Mouse (Mus musculus) hindbrain, embryonic 16.5 days (tissue): ENCODE results near the gene B3galt1. TPM values are rescaled to one million over a fixed set of nuclear protein-coding genes. Genes with fewer than 3 reads are reported as not detected.

Experiments
- ATAC-seq: fragments of 200-750 bp; cut with Nextera tagmentation; 2 replicates; pipeline ENCODE4 v1.8.0; 2017; ENCODE audit warnings: moderate TSS enrichment, moderate library complexity
- H3K27ac ChIP-seq: fragments of 300-500 bp; sonication (generic); 2 replicates; pipeline ENCODE4 v1.5.1; 2014; ENCODE audit warnings: low read depth, mild to moderate bottlenecking, control low read depth, low read length, moderate library complexity
- H3K27me3 ChIP-seq: fragments of 300-500 bp; sonication (generic); replicated peaks from 2 replicates; pipeline ENCODE4 v1.6.1; 2014; ENCODE audit warnings: low read length; ENCODE audit not compliant: control insufficient read depth, insufficient read depth
- H3K36me3 ChIP-seq: fragments of 300-500 bp; sonication (generic); 2 replicates; pipeline ENCODE4 v1.6.1; 2014; ENCODE audit warnings: mild to moderate bottlenecking, low read length, moderate library complexity, mixed read lengths; ENCODE audit not compliant: control insufficient read depth, insufficient read depth
- H3K4me1 ChIP-seq: fragments of 300-500 bp; sonication (generic); 2 replicates; pipeline ENCODE4 v1.6.1; 2014; ENCODE audit warnings: low read depth, low read length; ENCODE audit not compliant: control insufficient read depth, insufficient read depth
- H3K4me2 ChIP-seq: fragments of 300-500 bp; sonication (generic); 2 replicates; pipeline ENCODE4 v1.6.1; 2014; ENCODE audit warnings: mild to moderate bottlenecking, low read length, control low read depth, moderate library complexity
- H3K4me3 ChIP-seq: fragments of 300-500 bp; sonication (generic); 2 replicates; pipeline ENCODE4 v1.5.1; 2014; ENCODE audit warnings: mild to moderate bottlenecking, low read length, control low read depth, moderate library complexity
- H3K9ac ChIP-seq: fragments of 300-500 bp; sonication (generic); 2 replicates; pipeline ENCODE4 v1.6.1; 2014; ENCODE audit warnings: low read depth, mild to moderate bottlenecking, control low read depth, low read length, moderate library complexity
- H3K9me3 ChIP-seq: fragments of 300-500 bp; sonication (generic); 2 replicates; pipeline ENCODE4 v1.6.1; 2014; ENCODE audit warnings: mild to moderate bottlenecking, low read length, moderate library complexity; ENCODE audit not compliant: control insufficient read depth
- WGBS: fragments of 180-500 bp; shearing (Covaris S2); extraction: QIAGEN DNeasy Blood & Tissue Kit; methylation state at CpG from one replicate; pipeline ENCODE4 v1.1.7; 2014; 5-methylcytosine and 5-hydroxymethylcytosine counted together
- polyA plus RNA-seq: library from polyadenylated mRNA; unstranded; fragments of >200 nt; fragmentation: Nextera tagmentation; extraction: Ambion mirVana; gene quantifications from 2 replicates; pipeline ENCODE4 v1.2.1, GENCODE M21; 2015

B3galt1 gene
- polyA plus RNA-seq: 54.7 and 56.1 TPM in 2 replicates

GRCm38 (mm10) chr2:67565480-67566331 lies at the start of gene B3galt1:
Gene B3galt1, plus strand, starts transcription at chr2:67565871.
- under 1% methylated on average over 44 of the region's 83 CpGs for WGBS
- peak; percentile 98 for ATAC-seq

DNA sequence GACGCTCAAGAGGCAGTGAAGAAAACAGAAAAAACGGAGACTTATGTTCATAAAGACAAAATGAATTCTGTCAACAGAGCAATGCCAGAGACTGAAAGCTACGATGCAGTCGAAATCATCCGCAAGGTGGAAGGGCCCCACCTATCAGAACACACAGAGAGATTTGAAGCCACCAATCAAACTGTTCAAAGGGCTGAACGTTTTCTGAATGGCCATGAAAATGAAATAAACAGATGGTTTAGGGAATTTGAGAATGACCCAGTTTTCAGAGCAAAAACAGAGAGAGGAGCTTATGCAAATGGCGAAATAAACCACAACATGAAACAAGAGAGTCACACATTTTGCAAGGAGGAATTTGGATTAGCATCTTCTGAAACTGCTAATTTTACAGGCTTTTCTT lies 49.3 kb upstream of the B3galt1 start:
- Histone ChIP-seq H3K4me3 (no peak overlapping the region), H3K4me2 (no peak overlapping the region), H3K27me3 (no peaks in the 10 kb centered on the region), H3K36me3 (no peaks in the 10 kb centered on the region), H3K9me3 (no peaks in the 10 kb centered on the region), H3K4me1 (no peaks in the 10 kb centered on the region), H3K9ac (no peak overlapping the region), H3K27ac (no peak overlapping the region)
- 90% methylated on average over 7 of the region's 7 CpGs for WGBS
- ATAC-seq: no peak

More at GRCm38 (mm10) chr2:67565480-67566331, at the start of gene B3galt1:
- H3K4me1 ChIP-seq: peaks cover 13% of the 10 kb centered on the region
- no peaks in the 10 kb centered on the region for H3K27me3 ChIP-seq
- no peaks in the 10 kb centered on the region for H3K9me3 ChIP-seq
- peak within 1 kb of the TSS; percentile 89 for H3K9ac ChIP-seq
- H3K27ac ChIP-seq: peak within 1 kb of the TSS; percentile 98
- H3K36me3 ChIP-seq: no peaks in the 10 kb centered on the region
- H3K4me2 ChIP-seq: peak within 1 kb of the TSS; percentile 98
- peak within 1 kb of the TSS; percentile 82 for H3K4me3 ChIP-seq

DNA sequence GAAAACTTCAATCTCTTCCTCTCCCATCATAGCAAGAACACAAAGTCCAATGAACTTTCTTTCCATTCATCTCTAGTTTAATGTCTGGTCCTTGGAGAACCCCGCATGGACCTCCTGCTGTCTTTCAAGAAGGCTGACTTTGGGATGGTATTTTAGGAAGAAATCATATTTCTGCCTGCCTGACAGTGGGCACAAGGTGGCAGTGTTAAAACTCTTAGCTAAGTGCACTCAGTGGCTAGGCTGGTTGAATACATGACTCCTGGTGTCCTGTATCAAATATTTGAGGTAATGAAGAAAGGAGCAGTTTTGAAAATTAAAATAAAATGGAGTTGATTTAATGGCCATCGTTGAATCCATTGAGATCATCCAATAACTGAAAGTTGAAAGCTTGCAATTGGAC lies 30.3 kb upstream of the B3galt1 start:
- Histone ChIP-seq H3K27me3 (no peaks in the 10 kb centered on the region), H3K9me3 (no peaks in the 10 kb centered on the region), H3K27ac (no peak overlapping the region), H3K4me3 (no peak overlapping the region), H3K36me3 (no peaks in the 10 kb centered on the region), H3K4me1 (no peaks in the 10 kb centered on the region), H3K9ac (no peak overlapping the region), H3K4me2 (no peak overlapping the region)
- WGBS: 93% methylated on average over 2 of the region's 2 CpGs
- no peak for ATAC-seq

DNA sequence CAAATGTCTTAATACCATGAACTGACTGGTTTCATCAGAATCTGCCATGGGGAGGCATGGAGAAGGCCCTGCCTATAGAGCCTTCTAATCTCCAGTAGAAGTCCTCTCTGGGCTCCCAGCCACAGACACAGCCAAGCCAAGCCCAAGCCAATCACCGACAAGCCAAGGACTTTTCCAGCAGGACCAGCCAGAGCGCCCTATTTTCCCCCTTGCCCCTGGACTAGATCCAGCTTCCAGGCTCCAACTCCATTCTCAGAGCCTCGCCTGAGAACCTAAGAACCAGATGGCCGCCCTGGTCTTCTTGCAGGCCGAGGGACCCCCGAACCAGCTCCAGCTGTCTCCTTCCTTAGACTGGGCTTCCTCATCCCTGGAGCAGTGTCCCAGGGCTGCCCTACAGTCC lies 26.2 kb upstream of the B3galt1 start:
- Histone ChIP-seq H3K9ac (no peak overlapping the region), H3K4me3 (no peak overlapping the region), H3K4me1 (no peaks in the 10 kb centered on the region), H3K27ac (no peak overlapping the region), H3K4me2 (no peak overlapping the region), H3K27me3 (no peaks in the 10 kb centered on the region), H3K9me3 (no peaks in the 10 kb centered on the region), H3K36me3 (no peaks in the 10 kb centered on the region)
- 83% methylated on average over 6 of the region's 6 CpGs for WGBS
- ATAC-seq: no peak

- no peaks in the 10 kb centered on the region for H3K4me1 ChIP-seq
- no peak overlapping the region for H3K27ac ChIP-seq
- H3K9ac ChIP-seq: no peak overlapping the region
- no peaks in the 10 kb centered on the region for H3K27me3 ChIP-seq
- H3K4me3 ChIP-seq: no peak overlapping the region
- no peaks in the 10 kb centered on the region for H3K9me3 ChIP-seq
- WGBS: 39% methylated on average over 11 of the region's 11 CpGs
- ATAC-seq: no peak
- peak overlapping the region; percentile 23 for H3K4me2 ChIP-seq
- H3K36me3 ChIP-seq: no peaks in the 10 kb centered on the region
Measured at GRCm38 (mm10) chr2:67541957-67542696, 23.5 kb upstream of the B3galt1 start.

GRCm38 (mm10) chr2:67544426-67544825 lies 21.2 kb upstream of the B3galt1 start:
- H3K4me2 ChIP-seq: no peak overlapping the region
- WGBS: 72% methylated on average over 8 of the region's 8 CpGs
- no peak for ATAC-seq
- H3K9me3 ChIP-seq: no peaks in the 10 kb centered on the region
- H3K27me3 ChIP-seq: no peaks in the 10 kb centered on the region
- no peaks in the 10 kb centered on the region for H3K36me3 ChIP-seq
- H3K27ac ChIP-seq: no peak overlapping the region
- H3K9ac ChIP-seq: no peak overlapping the region
- H3K4me1 ChIP-seq: no peaks in the 10 kb centered on the region
- no peak overlapping the region for H3K4me3 ChIP-seq

GRCm38 (mm10) chr2:67564851-67565479 lies 706 bp upstream of the B3galt1 start:
- Histone ChIP-seq H3K9me3 (no peaks in the 10 kb centered on the region), H3K4me3 (peak overlapping the region; percentile 82), H3K36me3 (no peaks in the 10 kb centered on the region), H3K27me3 (no peaks in the 10 kb centered on the region), H3K4me2 (peak overlapping the region; percentile 98), H3K27ac (peak overlapping the region; percentile 98), H3K9ac (peak overlapping the region; percentile 89), H3K4me1 (peaks cover 13% of the 10 kb centered on the region)
- peak; percentile 90 for ATAC-seq
- WGBS: 3% methylated on average over 23 of the region's 23 CpGs

DNA sequence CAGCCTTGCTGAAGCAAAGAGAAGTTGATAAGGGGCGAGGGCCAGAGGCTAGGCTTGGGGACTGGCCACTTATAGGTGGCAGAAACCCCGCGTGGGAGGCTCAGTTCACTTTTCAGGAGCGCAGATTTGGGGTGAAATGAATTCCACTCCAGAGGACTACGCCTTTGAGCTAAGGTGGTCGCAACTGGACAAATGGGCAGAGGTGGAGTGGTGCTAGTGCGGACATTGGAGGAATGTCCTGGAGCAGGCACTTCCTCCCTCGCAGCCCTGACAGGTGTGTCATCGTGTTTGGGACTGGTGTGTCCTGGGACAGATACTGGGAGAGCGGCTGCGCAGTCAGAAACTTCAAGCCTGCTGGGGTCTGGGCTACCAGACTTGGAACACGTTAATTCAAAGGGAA lies 895 bp downstream of the B3galt1 start:
- H3K4me3 ChIP-seq: peak overlapping the region; percentile 82
- peak overlapping the region; percentile 89 for H3K9ac ChIP-seq
- H3K9me3 ChIP-seq: no peaks in the 10 kb centered on the region
- peak overlapping the region; percentile 98 for H3K4me2 ChIP-seq
- ATAC-seq: no peak
- WGBS: 2% methylated on average over 12 of the region's 12 CpGs
- peaks cover 13% of the 10 kb centered on the region for H3K4me1 ChIP-seq
- H3K27me3 ChIP-seq: no peaks in the 10 kb centered on the region
- peak overlapping the region; percentile 98 for H3K27ac ChIP-seq
- no peaks in the 10 kb centered on the region for H3K36me3 ChIP-seq
